Mouse (Mus musculus): Measurements from ENCODE around the gene Mrps6.

GRCm38 (mm10) chr16:92099598-92099997 lies 41.5 kb downstream of the Mrps6 start:
- TF ChIP-seq CTCF (IDR thresholded peaks at IDR 0.05) (no peak), EP300 (IDR thresholded peaks at IDR 0.05) (no peak)

Measured in lung, postnatal 0 days (tissue).